Mouse (Mus musculus) heart, adult 18-20 months (tissue): ENCODE measurements at regions not wholly inside any gene's neighbourhood (a gene's known extent, or its start where the extent isn't known, plus 50 kb on each side); places are given as distances from the start of the nearest gene placed in this dataset.

ENCODE experiments used
- DNase-seq, 2 experiments: peaks; one replicate each; pipeline ENCODE4 v3.0.0; 2021 to 2022; ENCODE audit warnings: mixed read lengths in 1 of 2

GRCm38 (mm10) chr1:121050695-121051495 lies 281.5 kb downstream of the Insig2 start:
- DNase-seq: no peak

- DNase-seq: no peak
Observed at GRCm38 (mm10) chr1:121051496-121052119, 280.8 kb downstream of the Insig2 start.

- DNase-seq: no peak
Observed at GRCm38 (mm10) chr1:121052120-121052501, 280.3 kb downstream of the Insig2 start.

- peak; percentile 29 to 38 for DNase-seq
Observed at GRCm38 (mm10) chr1:121053692-121054091, 278.7 kb downstream of the Insig2 start.

- no peak for DNase-seq
Observed at GRCm38 (mm10) chr1:121074569-121074968, 257.8 kb downstream of the Insig2 start.

- DNase-seq: no peak
Observed at GRCm38 (mm10) chr1:121082839-121083238, 249.6 kb downstream of the Insig2 start.

GRCm38 (mm10) chr1:121085101-121085727 lies 247.2 kb downstream of the Insig2 start:
- DNase-seq: no peak

- no peak for DNase-seq
Observed at GRCm38 (mm10) chr1:121087124-121087887, 245.1 kb downstream of the Insig2 start.

- no peak for DNase-seq
Observed at GRCm38 (mm10) chr1:121090628-121091027, 241.8 kb downstream of the Insig2 start.

- no peak for DNase-seq
Observed at GRCm38 (mm10) chr1:121092870-121093269, 239.5 kb downstream of the Insig2 start.

GRCm38 (mm10) chr1:121096551-121097550 lies 235.5 kb downstream of the Insig2 start:
- peak; percentile 60 for DNase-seq

- DNase-seq: no peak
Observed at GRCm38 (mm10) chr1:121111776-121112344, 220.5 kb downstream of the Insig2 start.

- DNase-seq: no peak
Observed at GRCm38 (mm10) chr1:121112464-121112863, 219.9 kb downstream of the Insig2 start.

GRCm38 (mm10) chr1:121116626-121117025 lies 215.8 kb downstream of the Insig2 start:
- no peak for DNase-seq

- DNase-seq: no peak
Observed at GRCm38 (mm10) chr1:121123436-121123835, 209.0 kb downstream of the Insig2 start.

- DNase-seq: no peak
Observed at GRCm38 (mm10) chr1:121136284-121136683, 196.1 kb downstream of the Insig2 start.

- DNase-seq: no peak
Observed at GRCm38 (mm10) chr1:121136846-121137245, 195.5 kb downstream of the Insig2 start.

- no peak for DNase-seq
Observed at GRCm38 (mm10) chr1:121144981-121145380, 187.4 kb downstream of the Insig2 start.

- DNase-seq: no peak
Observed at GRCm38 (mm10) chr1:121153476-121153875, 178.9 kb downstream of the Insig2 start.

- no peak for DNase-seq
Observed at GRCm38 (mm10) chr1:121154616-121155015, 177.8 kb downstream of the Insig2 start.

- DNase-seq: no peak
Observed at GRCm38 (mm10) chr1:121168651-121169050, 163.7 kb downstream of the Insig2 start.
